Mouse (Mus musculus) hindbrain, embryonic 14.5 days (tissue): ENCODE results near the gene Lrrc2. TPM values are rescaled to one million over a fixed set of nuclear protein-coding genes. Genes with fewer than 3 reads are reported as not detected.

ENCODE experiments used
- ATAC-seq: fragments of 200-750 bp; cut with Nextera tagmentation; 2 replicates; pipeline ENCODE4 v1.8.0; 2017; ENCODE audit warnings: moderate number of reproducible peaks, mild to moderate bottlenecking, moderate TSS enrichment, moderate library complexity; ENCODE audit not compliant: low FRiP score
- DNase-seq: peaks from one replicate; pipeline ENCODE4 v3.0.0-alpha.2; 2015; ENCODE audit warnings: low spot score
- H3K27ac ChIP-seq: fragments of 300-500 bp; sonication (generic); 2 replicates; pipeline ENCODE4 v1.5.1; 2014; ENCODE audit warnings: mild to moderate bottlenecking, moderate library complexity
- H3K27me3 ChIP-seq: fragments of 300-500 bp; sonication (generic); 2 replicates; pipeline ENCODE4 v1.6.1; 2014; ENCODE audit warnings: mild to moderate bottlenecking, low read length, mixed read lengths; ENCODE audit not compliant: control insufficient read depth, insufficient read depth
- H3K36me3 ChIP-seq: fragments of 300-500 bp; sonication (generic); replicated peaks from 2 replicates; pipeline ENCODE4 v1.6.1; 2014; ENCODE audit not compliant: control insufficient read depth, insufficient read depth
- H3K4me1 ChIP-seq: fragments of 300-500 bp; sonication (generic); replicated peaks from 2 replicates; pipeline ENCODE4 v1.6.1; 2014; ENCODE audit warnings: antibody characterized with exemption, low read length, mixed read lengths; ENCODE audit not compliant: control insufficient read depth, insufficient read depth
- H3K4me2 ChIP-seq: fragments of 300-500 bp; sonication (generic); replicated peaks from 2 replicates; pipeline ENCODE4 v1.6.1; 2014; ENCODE audit warnings: mild to moderate bottlenecking, moderate library complexity
- H3K4me3 ChIP-seq: fragments of 300-500 bp; sonication (generic); replicated peaks from 2 replicates; pipeline ENCODE4 v1.5.1; 2014; ENCODE audit warnings: mild to moderate bottlenecking, low read length
- H3K9ac ChIP-seq: fragments of 300-500 bp; sonication (generic); 2 replicates; pipeline ENCODE4 v1.6.1; 2014
- H3K9me3 ChIP-seq: fragments of 300-500 bp; sonication (generic); 2 replicates; pipeline ENCODE4 v1.6.1; 2016; ENCODE audit warnings: low read length; ENCODE audit not compliant: control insufficient read depth
- WGBS: fragments of 180-500 bp; shearing (Covaris S2); extraction: QIAGEN DNeasy Blood & Tissue Kit; methylation state at CpG from one replicate; pipeline ENCODE4 v1.1.7; 2014; 5-methylcytosine and 5-hydroxymethylcytosine counted together
- microRNA-seq: library from miRNA; unstranded; fragments of <30 nt; microRNA quantifications from one replicate; pipeline ENCODE4, GENCODE M21; 2016
- polyA plus RNA-seq: library from polyadenylated mRNA; unstranded; fragments of >200 nt; fragmentation: Nextera tagmentation; extraction: Ambion mirVana; gene quantifications from 2 replicates; pipeline ENCODE4 v1.2.1, GENCODE M21; 2014

The Lrrc2 gene
- polyA plus RNA-seq, 1 experiment from 2014 or later, result 0.86 TPM

- no peak overlapping the region for H3K9ac ChIP-seq
- 79% methylated on average over 3 of the region's 3 CpGs for WGBS
- H3K36me3 ChIP-seq, result no peaks in the 10 kb centered on the region
- H3K9me3 ChIP-seq, result no peaks in the 10 kb centered on the region
- no peak overlapping the region for H3K4me2 ChIP-seq
- no peaks in the 10 kb centered on the region for H3K27me3 ChIP-seq
- no peak for DNase-seq
- no peak overlapping the region for H3K27ac ChIP-seq
- ATAC-seq, result no peak
- H3K4me3 ChIP-seq, result no peak overlapping the region
- no peaks in the 10 kb centered on the region for H3K4me1 ChIP-seq
Observed at GRCm38 (mm10) chr9:111012041-111012440, 60.7 kb downstream of the Lrrc2 start.

- no peak for DNase-seq
- ATAC-seq, result no peak
- WGBS, result 88% methylated on average over 4 of the region's 4 CpGs
Observed at GRCm38 (mm10) chr9:111015658-111016057, 64.3 kb downstream of the Lrrc2 start.

DNA sequence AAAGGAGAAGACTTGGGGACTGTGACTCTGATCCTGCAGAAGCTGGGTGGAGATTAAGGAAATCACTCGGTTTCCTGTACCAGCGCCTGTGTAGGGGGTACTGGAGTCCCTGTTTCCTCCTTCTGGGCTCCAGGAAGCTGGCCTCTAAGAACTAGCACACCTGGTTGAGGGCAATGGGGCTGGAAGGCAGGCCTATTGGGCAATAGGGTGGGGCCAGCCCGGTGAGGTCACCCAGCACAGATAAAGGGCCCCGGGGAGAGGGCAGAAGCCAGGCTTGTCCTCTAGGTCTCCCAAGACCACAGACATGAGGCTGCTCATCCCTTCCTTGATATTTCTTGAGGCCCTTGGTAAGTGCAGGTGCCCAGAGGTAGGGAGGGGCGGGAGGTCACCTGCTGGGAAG is 67.7 kb downstream of the Lrrc2 start, which contains the start of gene Ltf:
Gene Ltf, plus strand, starts transcription at position 250 of the 400 bp plus-strand sequence.
- Histone ChIP-seq H3K4me3 (no peak within 1 kb of the TSS), H3K9me3 (no peaks in the 10 kb centered on the region), H3K9ac (no peak within 1 kb of the TSS), H3K4me1 (no peaks in the 10 kb centered on the region), H3K27ac (no peak within 1 kb of the TSS), H3K36me3 (no peaks in the 10 kb centered on the region), H3K27me3 (no peaks in the 10 kb centered on the region), H3K4me2 (no peak within 1 kb of the TSS)
- DNase-seq (no peak), ATAC-seq (no peak)
- WGBS, result 88% methylated on average over 5 of the region's 5 CpGs

More at GRCm38 (mm10) chr9:111015658-111016057, 64.3 kb downstream of the Lrrc2 start:
- Histone ChIP-seq H3K4me1 (no peaks in the 10 kb centered on the region), H3K4me2 (no peak overlapping the region), H3K27me3 (no peaks in the 10 kb centered on the region), H3K4me3 (no peak overlapping the region), H3K27ac (no peak overlapping the region), H3K9ac (no peak overlapping the region), H3K36me3 (no peaks in the 10 kb centered on the region), H3K9me3 (no peaks in the 10 kb centered on the region)

GRCm38 (mm10) chr9:111026791-111027190 is 75.4 kb downstream of the Lrrc2 start:
- H3K4me2 ChIP-seq, result no peak overlapping the region

More at GRCm38 (mm10) chr9:111026791-111027190, 75.4 kb downstream of the Lrrc2 start:
- Histone ChIP-seq H3K4me3 (no peak overlapping the region), H3K9me3 (no peaks in the 10 kb centered on the region), H3K4me1 (no peaks in the 10 kb centered on the region), H3K36me3 (no peaks in the 10 kb centered on the region), H3K27me3 (no peaks in the 10 kb centered on the region), H3K27ac (no peak overlapping the region), H3K9ac (no peak overlapping the region)
- WGBS, result 90% methylated on average over 10 of the region's 10 CpGs
- ATAC-seq, result no peak
- no peak for DNase-seq

Small RNA genes within 50 kb of the gene (microRNA-seq; reads per million reads assigned to microRNA genes)
- not detected for gene Gm24269

Other genes with a start within 250 kb of the Lrrc2 start
- 0.26 and 0.43 TPM in 2 replicates for gene Myl3, start 209.7 kb upstream of the Lrrc2 start, polyA plus RNA-seq
- gene Pth1r, start 204.4 kb upstream of the Lrrc2 start, polyA plus RNA-seq, result 10.1 and 12.8 TPM in 2 replicates
- not detected in 2 replicates for gene Prss42, start 153.4 kb upstream of the Lrrc2 start, polyA plus RNA-seq
- not detected in 2 replicates for gene Prss44, start 137.6 kb upstream of the Lrrc2 start, polyA plus RNA-seq
- gene Prss43, start 124.9 kb upstream of the Lrrc2 start, polyA plus RNA-seq, result not detected in 2 replicates
- 0.16 TPM in 1 of 2 replicates, not detected in the other for gene Prss45, start 117.0 kb upstream of the Lrrc2 start, polyA plus RNA-seq
- gene Prss46, start 107.0 kb upstream of the Lrrc2 start, polyA plus RNA-seq, result not detected in 2 replicates
- gene Prss50, start 93.6 kb upstream of the Lrrc2 start, polyA plus RNA-seq, result 0.31 TPM in 1 of 2 replicates, not detected in the other
- gene Als2cl, start 71.7 kb upstream of the Lrrc2 start, polyA plus RNA-seq, result 1.4 and 1.9 TPM in 2 replicates
- gene Tmie, start 71.4 kb upstream of the Lrrc2 start, polyA plus RNA-seq, result 2.3 and 2.4 TPM in 2 replicates
- not detected in 2 replicates for gene Fam240a, start 34.7 kb upstream of the Lrrc2 start, polyA plus RNA-seq
- 0.14 and 0.40 TPM in 2 replicates for gene Tdgf1, start 5.4 kb upstream of the Lrrc2 start, polyA plus RNA-seq
- gene Rtp3, start 39.0 kb downstream of the Lrrc2 start, polyA plus RNA-seq, result not detected in 2 replicates
- gene Ltf, start 67.7 kb downstream of the Lrrc2 start, polyA plus RNA-seq, result 1.1 and 1.7 TPM in 2 replicates
- 0.97 and 1.3 TPM in 2 replicates for gene Ccrl2, start 106.0 kb downstream of the Lrrc2 start, polyA plus RNA-seq
- 40.5 and 48.7 TPM in 2 replicates for gene Lrrfip2, start 166.0 kb downstream of the Lrrc2 start, polyA plus RNA-seq